Mouse (Mus musculus) ES-E14 (cell line): ENCODE results near the gene Rnf43. TPM values are rescaled to one million over a fixed set of nuclear protein-coding genes. Genes with fewer than 3 reads are reported as not detected.

Experiments
- DNase-seq: peaks from one replicate; pipeline ENCODE4 v3.0.0-alpha.2; 2013; ENCODE audit warnings: low read depth, low spot score
- H3K27ac ChIP-seq: 2 replicates; pipeline ENCODE4 v1.5.1; 2012; ENCODE audit warnings: low read depth, mild to moderate bottlenecking, low read length, moderate library complexity, mixed read lengths; ENCODE audit not compliant: poor library complexity, insufficient read depth, severe bottlenecking
- H3K36me3 ChIP-seq: 2 replicates; pipeline ENCODE4 v1.6.1; 2012; ENCODE audit warnings: mild to moderate bottlenecking, low read length, moderate library complexity, mixed read lengths; ENCODE audit not compliant: control insufficient read depth, poor library complexity, insufficient read depth, severe bottlenecking
- H3K4me1 ChIP-seq, 2 experiments: fragments of 150-350 bp in 1 of 2; sonication (generic) in 1 of 2; 2 replicates each; pipeline ENCODE4 v1.6.1; 2012; ENCODE audit warnings: low read length in 2 of 2, mild to moderate bottlenecking in 1 of 2, mixed read lengths in 1 of 2; ENCODE audit not compliant: control insufficient read depth in 2 of 2, insufficient read depth in 2 of 2, poor library complexity in 1 of 2
- H3K4me3 ChIP-seq, 2 experiments: fragments of 150-350 bp in 1 of 2; sonication (generic) in 1 of 2; 2 replicates each; pipeline ENCODE4 v1.5.1; 2012; ENCODE audit warnings: low read length in 2 of 2, low read depth in 1 of 2, mild to moderate bottlenecking in 1 of 2, mixed read lengths in 1 of 2; ENCODE audit not compliant: insufficient read depth in 1 of 2, poor library complexity in 1 of 2, severe bottlenecking in 1 of 2
- H3K9ac ChIP-seq: 2 replicates; pipeline ENCODE4 v1.6.1; 2012; ENCODE audit warnings: low read depth, mild to moderate bottlenecking, low read length, mixed read lengths; ENCODE audit not compliant: poor library complexity, insufficient read depth, severe bottlenecking
- H3K9me3 ChIP-seq: fragments of 150-350 bp; sonication (generic); 2 replicates; pipeline ENCODE4 v1.6.1; 2012; ENCODE audit warnings: low read depth, mild to moderate bottlenecking, low read length; ENCODE audit not compliant: control insufficient read depth, insufficient read depth
- CHD2 ChIP-seq: IDR thresholded peaks from 2 replicates; pipeline ENCODE4 v1.6.1; 2014; ENCODE audit warnings: mild to moderate bottlenecking, low read depth, low read length, inconsistent platforms
- HCFC1 ChIP-seq: IDR thresholded peaks from 2 replicates; pipeline ENCODE4 v1.6.1; 2012; ENCODE audit warnings: low read length, inconsistent platforms, borderline replicate concordance; ENCODE audit not compliant: insufficient read depth
- MAFK ChIP-seq: IDR thresholded peaks from 2 replicates; pipeline ENCODE4 v1.6.1; 2014; ENCODE audit warnings: mild to moderate bottlenecking, low read depth, low read length, inconsistent platforms; ENCODE audit not compliant: insufficient read depth
- ZC3H11A ChIP-seq: IDR thresholded peaks from 2 replicates; pipeline ENCODE4 v1.6.1; 2012; ENCODE audit warnings: low read depth, mild to moderate bottlenecking, inconsistent platforms, low read length, borderline replicate concordance
- ZNF384 ChIP-seq: IDR thresholded peaks from 2 replicates; pipeline ENCODE4 v1.6.1; 2012; ENCODE audit warnings: low read depth, low read length, inconsistent platforms
- in situ Hi-C, 2 experiments: fragments of 600-800 bp; cut with MboI; formaldehyde crosslinking; loops; one replicate each; pipeline ENCODE4 v1.15.1; 2025; ENCODE audit warnings: low sequenced_read_pairs in 2 of 2, inconsistent platforms in 1 of 2; ENCODE audit not compliant: unreplicated experiment in 2 of 2
- total RNA-seq: library from RNA; depleted of rRNA; stranded (reverse); fragments of 300-350 nt; gene quantifications from 2 replicates; pipeline ENCODE4 v1.2.3, GENCODE M21; 2012

The Rnf43 gene
- total RNA-seq, 1 experiment: 1.2 TPM

DNA sequence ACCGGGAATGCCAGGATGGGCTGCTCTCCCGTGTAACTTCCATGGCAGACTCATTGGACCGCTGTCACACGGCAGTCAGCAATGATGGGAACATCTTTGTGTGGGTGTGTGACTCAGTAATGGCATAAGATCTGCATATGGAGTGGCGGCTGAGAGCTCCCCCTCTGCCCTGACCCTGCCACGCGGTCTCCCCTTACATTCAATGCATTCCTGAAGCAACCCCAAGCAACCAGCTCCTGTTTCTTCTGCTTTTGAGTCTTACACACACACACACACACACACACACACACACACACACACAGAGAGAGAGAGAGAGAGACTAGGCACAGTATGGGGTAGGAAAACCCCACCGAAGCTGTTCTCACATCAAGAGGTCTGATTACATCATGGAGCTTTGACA is 45.0 kb downstream of the Rnf43 start:
- Histone ChIP-seq H3K4me1 (peaks cover 12 to 20% of the 10 kb centered on the region in 2 experiments), H3K27ac (no peak overlapping the region), H3K9me3 (no peaks in the 10 kb centered on the region), H3K4me3 (no peak overlapping the region), H3K36me3 (no peaks in the 10 kb centered on the region), H3K9ac (no peak overlapping the region)
- TF ChIP-seq ZNF384 (no peak), HCFC1 (no peak), MAFK (no peak), ZC3H11A (no peak), CHD2 (no peak)
- no peak for DNase-seq
- in situ Hi-C loops: no loop called here

DNA sequence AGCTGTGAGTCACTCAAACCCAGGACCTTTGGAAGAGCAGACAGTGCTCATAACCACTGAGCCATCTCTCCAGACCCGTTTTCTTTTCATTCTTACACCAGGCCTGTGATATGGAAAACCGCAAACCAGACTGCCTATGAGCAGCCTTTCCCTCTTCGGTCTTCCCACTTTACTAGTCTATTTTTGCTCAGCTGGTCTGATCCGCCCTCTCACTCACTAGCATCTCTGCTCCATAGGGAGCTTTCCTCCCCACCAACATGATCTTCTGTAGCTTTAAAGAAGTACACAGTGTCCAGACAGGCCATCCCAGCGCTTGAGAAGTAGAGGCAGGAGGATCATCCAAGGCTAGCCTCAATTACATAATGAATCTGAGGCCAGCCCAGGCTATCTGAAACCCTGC is 46.5 kb downstream of the Rnf43 start:
- in situ Hi-C loops: no loop called here
- DNase-seq: no peak
- no peak overlapping the region for H3K9ac ChIP-seq
- TF ChIP-seq HCFC1: no peak
- TF ChIP-seq CHD2: no peak
- TF ChIP-seq ZC3H11A: no peak
- TF ChIP-seq ZNF384: no peak
- TF ChIP-seq MAFK: no peak
- peaks cover 12 to 20% of the 10 kb centered on the region in 2 experiments for H3K4me1 ChIP-seq
- H3K4me3 ChIP-seq: no peak overlapping the region
- no peaks in the 10 kb centered on the region for H3K36me3 ChIP-seq
- no peaks in the 10 kb centered on the region for H3K9me3 ChIP-seq
- H3K27ac ChIP-seq: no peak overlapping the region

DNA sequence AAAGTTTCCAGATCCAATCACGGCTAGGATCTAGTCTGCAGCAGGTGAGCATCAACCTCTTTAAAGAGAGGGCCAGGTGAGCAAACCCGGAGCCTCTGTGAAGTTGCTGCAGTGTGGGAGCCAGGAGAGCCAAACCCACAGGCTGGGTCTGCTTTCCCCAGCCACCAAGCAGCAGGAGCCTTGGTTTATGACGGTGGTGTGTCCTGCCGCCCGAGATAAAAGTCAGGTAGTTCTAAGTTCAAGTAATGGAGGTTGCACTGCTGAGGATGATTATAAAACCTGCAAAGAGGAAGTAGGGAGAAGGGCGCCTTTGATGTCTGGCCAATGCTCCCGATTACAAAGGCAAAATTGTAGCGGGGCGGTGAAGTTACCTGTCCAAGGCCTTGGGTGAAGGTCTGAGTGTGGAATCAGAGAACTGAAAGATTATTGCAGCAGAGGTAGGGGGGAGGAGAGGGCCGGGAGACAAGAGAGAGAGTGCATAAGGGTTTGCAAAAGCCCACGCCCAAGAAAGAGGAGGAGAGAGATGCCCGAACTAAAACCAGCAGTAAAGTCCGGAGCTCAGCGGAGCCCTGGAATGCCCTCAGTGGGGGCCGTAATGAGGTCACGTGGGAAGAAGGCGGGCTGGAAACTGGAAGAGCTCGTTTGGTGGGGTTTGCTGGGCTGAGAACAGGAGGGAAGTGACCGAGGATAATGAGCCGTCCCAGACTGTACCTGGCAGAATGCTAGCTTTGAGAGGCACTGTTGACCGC is 47.2 kb downstream of the Rnf43 start:
- peak; percentile 48 for DNase-seq
- Histone ChIP-seq H3K4me3 (peak overlapping the region; percentile 8 to 27; a peak in 3 of 4 replicates), H3K36me3 (no peaks in the 10 kb centered on the region), H3K4me1 (peaks cover 12 to 20% of the 10 kb centered on the region in 2 experiments), H3K9me3 (no peaks in the 10 kb centered on the region), H3K27ac (no peak overlapping the region), H3K9ac (peak overlapping the region; percentile 25; the same call in 1 of the 2 replicates)
- in situ Hi-C loops: no loop called here
- no peak for TF ChIP-seq HCFC1
- TF ChIP-seq CHD2: 0 out of 2 replicates have a peak, but pooled peaks have one; percentile 24

DNA sequence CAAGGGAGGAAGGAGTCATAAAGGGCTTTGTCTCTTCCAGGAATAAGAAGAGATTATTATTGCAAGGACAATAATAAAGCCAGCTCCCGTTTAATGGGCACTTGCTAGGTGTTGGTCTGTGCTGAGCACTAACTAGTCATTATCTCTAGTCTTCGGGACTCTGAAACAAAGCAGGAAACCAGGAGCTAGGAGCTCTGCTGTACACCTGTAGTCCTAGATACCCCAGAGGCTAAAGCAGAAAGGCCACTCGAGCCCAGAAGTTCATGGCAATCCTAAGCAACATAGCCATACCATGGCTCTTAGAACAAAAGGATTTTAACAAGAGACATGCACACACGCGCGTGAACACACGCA is 47.7 kb downstream of the Rnf43 start:
- in situ Hi-C loops: no loop called here

DNA sequence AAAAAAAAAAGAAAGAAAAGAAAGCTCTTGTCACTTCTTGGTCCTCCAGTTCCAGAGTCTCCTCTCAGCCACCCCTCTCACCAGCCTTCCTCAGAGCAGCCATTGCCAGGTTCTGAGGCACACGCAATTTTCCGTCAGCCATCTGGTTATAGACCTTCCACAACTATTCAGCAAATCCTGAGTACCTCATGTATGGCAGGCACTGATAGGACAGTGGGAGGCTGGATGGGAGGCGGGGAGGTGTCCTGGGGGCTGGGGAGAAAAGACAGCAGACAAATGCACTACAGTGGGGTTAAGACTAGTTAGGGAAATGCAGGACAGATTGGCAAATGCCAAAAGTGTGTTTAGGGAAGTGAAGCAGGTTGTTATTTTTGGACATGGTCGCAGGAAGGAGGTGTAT is 49.7 kb downstream of the Rnf43 start:
- Histone ChIP-seq H3K9ac (no peak overlapping the region), H3K27ac (no peak overlapping the region), H3K4me1 (peaks cover 12 to 20% of the 10 kb centered on the region in 2 experiments), H3K36me3 (no peaks in the 10 kb centered on the region), H3K9me3 (no peaks in the 10 kb centered on the region), H3K4me3 (no peak overlapping the region)
- TF ChIP-seq CHD2 (no peak), MAFK (no peak), ZC3H11A (no peak), ZNF384 (no peak), HCFC1 (no peak)
- no peak for DNase-seq
- in situ Hi-C loops: no loop called here

More for the DNA sequence above, 47.7 kb downstream of the Rnf43 start:
- no peak for DNase-seq
- Histone ChIP-seq H3K27ac (no peak overlapping the region), H3K9ac (peak overlapping the region; percentile 10; the same call in 1 of the 2 replicates), H3K4me1 (peaks cover 12 to 20% of the 10 kb centered on the region in 2 experiments), H3K9me3 (no peaks in the 10 kb centered on the region), H3K4me3 (no peak overlapping the region), H3K36me3 (no peaks in the 10 kb centered on the region)
- no peak for TF ChIP-seq ZC3H11A
